Mouse (Mus musculus): ENCODE measurements around the gene Olfr67. TPM values are rescaled to one million over a fixed set of nuclear protein-coding genes. Genes with fewer than 3 reads are reported as not detected.
"Not testable (repeated sequence)": the region's sequence is repeated elsewhere in the genome, so short reads cannot be mapped to it uniquely, and the experiment has no call there.

The Olfr67 gene
- polyA plus RNA-seq, 1 experiment from 2014 or later, result not detected

DNA sequence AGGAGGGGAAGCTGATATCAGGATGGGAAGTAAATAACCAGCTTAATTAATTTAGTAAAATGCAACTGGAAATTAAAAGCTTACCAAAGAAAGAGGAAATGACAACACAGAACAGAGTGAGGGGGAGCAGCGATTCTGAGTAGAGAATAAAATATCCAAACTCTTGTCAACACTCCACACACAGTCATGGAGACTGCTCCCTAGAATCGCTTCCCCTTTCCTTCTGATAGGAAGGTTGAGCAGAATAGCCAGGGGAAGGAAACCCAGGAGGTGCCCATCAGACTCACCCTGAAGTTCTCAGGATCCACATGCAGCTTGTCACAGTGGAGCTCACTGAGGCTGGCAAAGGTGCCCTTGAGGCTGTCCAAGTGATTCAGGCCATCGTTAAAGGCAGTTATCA lies 21.5 kb upstream of the Olfr67 start:
- H3K4me1 ChIP-seq (ENCODE audit: control insufficient read depth, insufficient read depth, low read length); DNase-seq (ENCODE audit: low spot score); H3K27ac ChIP-seq (ENCODE audit: low read depth, low read length); ATAC-seq (ENCODE audit: insufficient read depth, low FRiP score, low TSS enrichment); H3K27me3 ChIP-seq (ENCODE audit: control insufficient read depth, insufficient read depth, low read length); H3K9me3 ChIP-seq (ENCODE audit: control insufficient read depth, low read length); H3K4me3 ChIP-seq (ENCODE audit: low read depth, low read length); H3K36me3 ChIP-seq (ENCODE audit: control insufficient read depth, insufficient read depth, low read length); H3K4me2 ChIP-seq (ENCODE audit: low read depth); H3K9ac ChIP-seq (ENCODE audit: low read length): not testable (repeated sequence)
- WGBS, result no CpG with 5 or more reads among the region's 3 CpGs

DNA sequence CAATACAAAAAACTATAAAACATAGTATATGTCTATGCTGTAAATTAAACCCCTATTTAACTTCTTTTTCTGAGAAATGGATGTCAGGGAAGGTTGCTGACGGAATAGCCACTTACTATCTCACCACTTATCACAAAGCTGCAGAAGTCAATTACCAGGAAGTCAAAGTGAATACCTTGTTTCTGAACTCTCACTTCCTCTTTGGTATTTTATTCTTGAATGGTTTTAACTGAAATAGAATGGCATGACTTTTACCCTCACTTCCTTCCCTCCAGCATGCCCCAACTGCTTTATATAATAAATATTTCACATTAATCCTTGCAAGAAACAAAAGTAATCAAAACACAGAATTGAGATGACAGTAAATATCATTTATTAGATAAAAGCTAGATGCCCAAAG lies 20.6 kb upstream of the Olfr67 start:
- H3K4me1 ChIP-seq (ENCODE audit: control insufficient read depth, insufficient read depth, low read length), result no peaks in the 10 kb centered on the region
- H3K4me2 ChIP-seq (ENCODE audit: low read depth), result no peak overlapping the region
- 77% methylated on average over 1 of the region's 1 CpGs for WGBS
- no peaks in the 10 kb centered on the region for H3K36me3 ChIP-seq (ENCODE audit: control insufficient read depth, insufficient read depth, low read length)
- no peak overlapping the region for H3K27ac ChIP-seq (ENCODE audit: low read depth, low read length)
- H3K9ac ChIP-seq (ENCODE audit: low read length), result no peak overlapping the region
- no peak overlapping the region for H3K4me3 ChIP-seq (ENCODE audit: low read depth, low read length)
- H3K27me3 ChIP-seq (ENCODE audit: control insufficient read depth, insufficient read depth, low read length), result no peaks in the 10 kb centered on the region
- DNase-seq (ENCODE audit: low spot score) (no peak), ATAC-seq (ENCODE audit: insufficient read depth, low FRiP score, low TSS enrichment) (no peak)
- no peaks in the 10 kb centered on the region for H3K9me3 ChIP-seq (ENCODE audit: control insufficient read depth, low read length)

DNA sequence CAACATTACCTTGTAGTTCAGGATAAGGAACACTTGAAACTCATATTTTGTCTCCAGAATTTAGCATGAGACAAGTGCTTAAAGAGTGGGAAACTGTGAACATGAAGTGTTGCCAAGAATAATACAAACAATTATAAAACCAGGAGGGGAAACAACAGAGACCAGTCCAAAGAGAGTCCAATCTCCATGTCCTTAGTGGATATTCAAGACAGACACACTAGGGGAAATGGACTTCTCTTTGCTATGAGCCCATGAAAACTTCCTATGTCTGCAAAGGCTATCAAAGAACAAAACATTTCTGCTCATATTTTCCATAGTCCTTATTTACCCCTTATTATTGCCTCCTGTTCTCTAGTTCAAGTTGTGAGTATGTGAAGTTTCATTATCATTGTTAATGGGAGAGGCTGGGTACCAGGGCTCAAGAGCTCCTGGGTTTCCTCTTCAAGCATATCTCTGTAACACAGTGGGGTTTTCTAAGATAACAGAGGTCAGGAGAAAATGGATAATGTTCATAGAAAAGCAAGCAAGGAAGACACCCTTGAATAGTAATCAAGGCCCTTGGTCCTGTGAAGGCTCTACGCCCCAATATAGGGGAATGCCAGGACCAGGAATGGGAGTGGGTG lies 19.7 kb upstream of the Olfr67 start:
- no peaks in the 10 kb centered on the region for H3K27me3 ChIP-seq (ENCODE audit: control insufficient read depth, insufficient read depth, low read length)
- H3K4me3 ChIP-seq (ENCODE audit: low read depth, low read length), result no peak overlapping the region
- no peak overlapping the region for H3K9ac ChIP-seq (ENCODE audit: low read length)
- ATAC-seq (ENCODE audit: insufficient read depth, low FRiP score, low TSS enrichment) (no peak), DNase-seq (ENCODE audit: low spot score) (no peak)
- WGBS, result 88% methylated on average over 1 of the region's 1 CpGs
- H3K27ac ChIP-seq (ENCODE audit: low read depth, low read length), result no peak overlapping the region
- no peaks in the 10 kb centered on the region for H3K36me3 ChIP-seq (ENCODE audit: control insufficient read depth, insufficient read depth, low read length)
- no peak overlapping the region for H3K4me2 ChIP-seq (ENCODE audit: low read depth)
- no peaks in the 10 kb centered on the region for H3K4me1 ChIP-seq (ENCODE audit: control insufficient read depth, insufficient read depth, low read length)
- no peaks in the 10 kb centered on the region for H3K9me3 ChIP-seq (ENCODE audit: control insufficient read depth, low read length)

DNA sequence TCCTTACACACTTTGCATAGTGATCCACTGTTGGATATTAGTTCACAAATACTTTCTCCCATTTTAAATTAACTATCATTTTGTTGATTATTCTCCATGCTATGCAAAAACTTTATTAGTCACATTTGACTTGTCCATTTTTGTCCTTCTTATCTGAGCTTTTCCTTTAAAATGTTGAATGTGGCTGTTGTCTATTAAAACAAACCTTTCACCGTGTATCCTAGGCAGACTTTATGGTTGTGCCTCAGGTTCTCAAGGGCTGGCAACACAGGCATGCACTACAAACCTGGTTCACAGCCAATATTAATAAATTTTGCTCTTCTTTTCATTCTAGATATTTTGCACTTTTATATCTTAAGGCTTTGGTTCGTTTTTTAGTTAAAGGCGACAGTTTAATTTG lies 19.1 kb upstream of the Olfr67 start:
- WGBS, result 79% methylated on average over 3 of the region's 3 CpGs
- Histone ChIP-seq H3K27me3 (ENCODE audit: control insufficient read depth, insufficient read depth, low read length) (no peaks in the 10 kb centered on the region), H3K9me3 (ENCODE audit: control insufficient read depth, low read length) (no peaks in the 10 kb centered on the region), H3K36me3 (ENCODE audit: control insufficient read depth, insufficient read depth, low read length) (no peaks in the 10 kb centered on the region), H3K4me1 (ENCODE audit: control insufficient read depth, insufficient read depth, low read length) (no peaks in the 10 kb centered on the region), H3K27ac (ENCODE audit: low read depth, low read length) (no peak overlapping the region), H3K4me3 (ENCODE audit: low read depth, low read length) (no peak overlapping the region), H3K9ac (ENCODE audit: low read length) (no peak overlapping the region), H3K4me2 (ENCODE audit: low read depth) (no peak overlapping the region)
- DNase-seq (ENCODE audit: low spot score), result no peak
- no peak for ATAC-seq (ENCODE audit: insufficient read depth, low FRiP score, low TSS enrichment)

DNA sequence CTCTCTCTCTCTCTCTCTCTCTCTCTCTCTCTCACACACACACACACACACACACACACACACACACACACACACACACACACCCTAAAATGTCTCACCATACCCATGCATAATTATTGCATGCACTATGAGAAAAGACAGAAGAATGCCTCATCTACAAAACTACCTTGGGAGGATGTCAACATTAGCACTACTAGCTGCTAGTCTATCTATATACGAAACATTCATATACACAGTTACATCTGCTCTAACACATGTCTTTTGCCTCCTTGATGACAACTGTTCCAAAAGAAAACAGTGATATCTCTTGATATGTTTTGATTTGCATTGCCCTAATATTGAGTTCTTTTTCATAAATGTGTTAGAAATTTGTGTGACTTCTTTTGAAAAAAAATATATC lies 18.7 kb upstream of the Olfr67 start:
- Histone ChIP-seq H3K4me3 (ENCODE audit: low read depth, low read length) (no peak overlapping the region), H3K36me3 (ENCODE audit: control insufficient read depth, insufficient read depth, low read length) (no peaks in the 10 kb centered on the region), H3K9ac (ENCODE audit: low read length) (no peak overlapping the region), H3K4me1 (ENCODE audit: control insufficient read depth, insufficient read depth, low read length) (no peaks in the 10 kb centered on the region), H3K27ac (ENCODE audit: low read depth, low read length) (no peak overlapping the region), H3K27me3 (ENCODE audit: control insufficient read depth, insufficient read depth, low read length) (no peaks in the 10 kb centered on the region), H3K9me3 (ENCODE audit: control insufficient read depth, low read length) (no peaks in the 10 kb centered on the region), H3K4me2 (ENCODE audit: low read depth) (no peak overlapping the region)
- DNase-seq (ENCODE audit: low spot score) (no peak), ATAC-seq (ENCODE audit: insufficient read depth, low FRiP score, low TSS enrichment) (no peak)
- 88% methylated on average over 1 of the region's 1 CpGs for WGBS

DNA sequence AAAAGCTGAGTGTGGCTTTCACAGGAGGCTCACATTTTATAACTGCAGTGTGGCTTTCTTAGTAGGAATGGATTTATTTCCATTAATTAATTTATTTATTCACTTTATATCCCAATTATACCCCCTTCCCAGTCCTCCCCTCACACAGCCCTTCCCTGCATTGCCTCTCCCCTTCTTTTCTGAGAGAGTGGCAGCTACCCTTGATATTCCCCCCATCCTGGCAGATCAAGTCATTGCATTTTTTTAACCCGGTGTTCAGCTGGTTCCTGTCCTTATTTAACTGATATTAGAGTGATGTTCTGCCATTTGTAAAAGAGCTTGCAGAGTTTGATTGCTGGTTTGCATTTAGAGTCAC lies 18.2 kb upstream of the Olfr67 start:
- Histone ChIP-seq H3K36me3 (ENCODE audit: control insufficient read depth, insufficient read depth, low read length) (no peaks in the 10 kb centered on the region), H3K4me1 (ENCODE audit: control insufficient read depth, insufficient read depth, low read length) (no peaks in the 10 kb centered on the region), H3K27ac (ENCODE audit: low read depth, low read length) (no peak overlapping the region), H3K4me3 (ENCODE audit: low read depth, low read length) (no peak overlapping the region), H3K9me3 (ENCODE audit: control insufficient read depth, low read length) (no peaks in the 10 kb centered on the region), H3K27me3 (ENCODE audit: control insufficient read depth, insufficient read depth, low read length) (no peaks in the 10 kb centered on the region), H3K9ac (ENCODE audit: low read length) (no peak overlapping the region), H3K4me2 (ENCODE audit: low read depth) (no peak overlapping the region)
- WGBS, result 69% methylated on average over 1 of the region's 1 CpGs
- DNase-seq (ENCODE audit: low spot score) (no peak), ATAC-seq (ENCODE audit: insufficient read depth, low FRiP score, low TSS enrichment) (no peak)

DNA sequence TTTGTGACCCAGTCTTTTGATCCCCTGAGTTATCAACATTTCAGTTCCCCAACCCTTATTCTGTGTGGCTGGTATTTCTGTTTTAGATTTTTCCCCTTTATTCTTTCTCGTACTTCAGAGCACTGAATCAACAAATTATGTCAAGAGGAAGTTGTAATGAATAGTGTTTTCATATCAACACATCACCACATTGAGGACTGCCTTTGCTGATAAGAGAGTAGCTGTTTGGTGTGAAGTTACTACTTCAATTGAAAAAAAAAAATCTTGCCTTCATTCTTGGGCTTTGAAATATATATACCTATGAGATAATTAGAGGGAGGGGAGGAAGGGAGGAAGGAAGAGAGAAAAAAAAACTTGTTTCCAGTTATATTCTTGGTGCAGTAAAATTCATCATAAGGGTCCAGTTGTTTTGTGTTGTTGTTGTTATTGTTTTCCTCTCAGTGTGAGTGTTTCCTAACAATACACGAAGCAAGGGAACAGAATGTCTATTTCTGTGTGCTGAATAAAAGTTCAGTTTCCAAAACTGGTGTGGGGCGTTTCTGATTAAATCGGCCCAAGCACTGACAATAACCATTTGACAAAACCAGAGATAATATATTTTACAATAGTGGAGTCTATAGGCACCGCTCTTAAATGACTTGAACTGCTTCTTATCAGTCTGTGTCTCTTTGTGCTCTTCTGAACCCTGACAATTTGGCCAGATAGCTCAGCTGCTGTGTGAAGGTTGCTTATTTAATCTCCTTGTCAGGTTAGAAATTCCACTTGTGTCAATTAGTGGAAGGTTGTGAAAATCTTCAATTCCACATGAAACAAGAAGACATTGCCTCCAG lies 17.6 kb upstream of the Olfr67 start:
- no peak for ATAC-seq (ENCODE audit: insufficient read depth, low FRiP score, low TSS enrichment)
- DNase-seq (ENCODE audit: low spot score), result no peak
- H3K27ac ChIP-seq (ENCODE audit: low read depth, low read length), result no peak overlapping the region
- H3K27me3 ChIP-seq (ENCODE audit: control insufficient read depth, insufficient read depth, low read length), result no peaks in the 10 kb centered on the region
- no peaks in the 10 kb centered on the region for H3K9me3 ChIP-seq (ENCODE audit: control insufficient read depth, low read length)
- H3K4me1 ChIP-seq (ENCODE audit: control insufficient read depth, insufficient read depth, low read length), result no peaks in the 10 kb centered on the region
- H3K9ac ChIP-seq (ENCODE audit: low read length), result no peak overlapping the region
- no peak overlapping the region for H3K4me3 ChIP-seq (ENCODE audit: low read depth, low read length)
- no peaks in the 10 kb centered on the region for H3K36me3 ChIP-seq (ENCODE audit: control insufficient read depth, insufficient read depth, low read length)
- WGBS, result 77% methylated on average over 5 of the region's 5 CpGs
- H3K4me2 ChIP-seq (ENCODE audit: low read depth), result no peak overlapping the region

DNA sequence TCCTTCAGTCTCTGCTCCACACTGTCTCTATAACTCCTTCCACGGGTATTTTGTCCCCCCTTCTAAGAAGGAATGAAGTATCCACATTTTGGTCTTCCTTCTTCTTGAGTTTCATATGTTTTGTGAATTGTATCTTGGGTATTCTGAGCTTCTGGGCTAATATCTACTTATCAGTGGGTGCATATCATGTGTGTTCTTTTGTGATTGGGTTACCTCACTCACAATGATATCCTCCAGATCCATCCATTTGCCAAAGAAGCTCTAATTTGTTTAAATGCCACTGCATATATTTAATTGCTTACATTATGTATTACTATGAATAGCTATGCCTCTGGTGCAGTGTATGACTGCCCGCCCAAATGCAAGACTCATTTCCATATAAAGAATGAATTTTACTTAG lies 16.5 kb upstream of the Olfr67 start:
- H3K36me3 ChIP-seq (ENCODE audit: control insufficient read depth, insufficient read depth, low read length); H3K9me3 ChIP-seq (ENCODE audit: control insufficient read depth, low read length); H3K4me2 ChIP-seq (ENCODE audit: low read depth); H3K27ac ChIP-seq (ENCODE audit: low read depth, low read length); H3K4me3 ChIP-seq (ENCODE audit: low read depth, low read length); DNase-seq (ENCODE audit: low spot score); H3K9ac ChIP-seq (ENCODE audit: low read length); H3K27me3 ChIP-seq (ENCODE audit: control insufficient read depth, insufficient read depth, low read length); ATAC-seq (ENCODE audit: insufficient read depth, low FRiP score, low TSS enrichment); H3K4me1 ChIP-seq (ENCODE audit: control insufficient read depth, insufficient read depth, low read length): not testable (repeated sequence)
- WGBS, result 68% methylated on average over 2 of the region's 2 CpGs

DNA sequence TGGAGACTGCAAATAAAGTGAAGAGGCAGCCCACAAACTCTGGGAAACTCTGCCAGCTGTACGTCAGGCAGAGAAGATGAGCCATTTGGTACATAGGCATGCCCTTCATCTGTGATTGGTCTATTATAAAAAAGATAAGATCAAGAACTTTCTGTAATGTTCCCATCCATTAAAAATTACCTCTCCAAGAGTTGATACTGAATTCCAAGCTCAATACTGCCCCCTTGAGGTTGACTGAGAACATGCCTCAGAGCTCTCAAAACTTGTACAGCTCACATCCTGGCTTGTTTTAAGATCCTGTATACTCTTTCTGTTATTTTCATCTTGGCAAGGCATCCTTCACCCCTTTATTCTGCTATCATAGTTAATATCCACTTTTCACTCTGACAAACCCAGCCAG lies 15.2 kb upstream of the Olfr67 start:
- Histone ChIP-seq H3K4me1 (ENCODE audit: control insufficient read depth, insufficient read depth, low read length) (no peaks in the 10 kb centered on the region), H3K4me3 (ENCODE audit: low read depth, low read length) (no peak overlapping the region), H3K4me2 (ENCODE audit: low read depth) (no peak overlapping the region), H3K9ac (ENCODE audit: low read length) (no peak overlapping the region), H3K36me3 (ENCODE audit: control insufficient read depth, insufficient read depth, low read length) (no peaks in the 10 kb centered on the region), H3K27ac (ENCODE audit: low read depth, low read length) (no peak overlapping the region), H3K9me3 (ENCODE audit: control insufficient read depth, low read length) (no peaks in the 10 kb centered on the region), H3K27me3 (ENCODE audit: control insufficient read depth, insufficient read depth, low read length) (no peaks in the 10 kb centered on the region)
- WGBS, result 82% methylated on average over 1 of the region's 1 CpGs
- ATAC-seq (ENCODE audit: insufficient read depth, low FRiP score, low TSS enrichment), result no peak
- no peak for DNase-seq (ENCODE audit: low spot score)
